23 mouse cellular contexts compared by ENCODE assay signal in genomic region chr19:4056727-4057126, GRCm38 (mm10). TPM values are rescaled to one million over a fixed set of nuclear protein-coding genes. Genes with fewer than 3 reads are reported as not detected.
DNase-seq lines count a peak whose midpoint lies in the region; ATAC-seq lines count a peak whose summit lies in the region.
"Had no signal": no experiment of that assay in that cellular context is flagged by ENCODE, and none has a peak within 500 bp of the region (broad histone marks: within the 10 kb centered on the region; RNA-seq: fewer than 3 reads in every experiment).

No protein-coding gene starts in this region.

- no peak overlapping the region for H3K27ac ChIP-seq in heart, embryonic 16.5 days (ENCODE audit: low read length)
- peak overlapping the region; percentile 46 for H3K27ac ChIP-seq in liver, embryonic 12.5 days
- 0 out of 2 replicates have a peak overlapping the region, but pooled peaks have one; percentile 1 for H3K27ac ChIP-seq in intestine, embryonic 15.5 days
- no peak overlapping the region for H3K27ac ChIP-seq in limb, embryonic 15.5 days
- H3K27ac ChIP-seq: hindbrain, embryonic 10.5 days; kidney, postnatal 0 days had no signal

- no peaks in the 10 kb centered on the region for H3K27me3 ChIP-seq in heart, embryonic 16.5 days (ENCODE audit: control insufficient read depth, insufficient read depth, low read length)
- H3K27me3 ChIP-seq in liver, embryonic 12.5 days (replicated peaks): no peaks in the 10 kb centered on the region
- no peaks in the 10 kb centered on the region for H3K27me3 ChIP-seq in intestine, embryonic 15.5 days (replicated peaks)
- no peaks in the 10 kb centered on the region for H3K27me3 ChIP-seq in limb, embryonic 15.5 days

- no peaks in the 10 kb centered on the region for H3K9me3 ChIP-seq in heart, embryonic 16.5 days (replicated peaks; ENCODE audit: control insufficient read depth, low read length)
- no peaks in the 10 kb centered on the region for H3K9me3 ChIP-seq in liver, embryonic 12.5 days (replicated peaks)
- no peaks in the 10 kb centered on the region for H3K9me3 ChIP-seq in intestine, embryonic 15.5 days
- no peaks in the 10 kb centered on the region for H3K9me3 ChIP-seq in limb, embryonic 15.5 days
- H3K9me3 ChIP-seq: hindbrain, embryonic 10.5 days; megakaryocyte, embryonic 14.5 days had no signal

- peaks cover 15% of the 10 kb centered on the region for H3K4me1 ChIP-seq in heart, embryonic 16.5 days (ENCODE audit: control insufficient read depth, insufficient read depth, low read length)
- H3K4me1 ChIP-seq in liver, embryonic 12.5 days: peaks cover 52% of the 10 kb centered on the region
- H3K4me1 ChIP-seq in intestine, embryonic 15.5 days (replicated peaks): peaks cover 10% of the 10 kb centered on the region
- H3K4me1 ChIP-seq in limb, embryonic 15.5 days: peaks cover 3% of the 10 kb centered on the region; the same call in 1 of the 2 replicates

- 42% methylated on average over 4 of the region's 4 CpGs for WGBS in heart, embryonic 16.5 days
- 52% methylated on average over 4 of the region's 4 CpGs for WGBS in liver, embryonic 12.5 days (ENCODE audit: insufficient replicate concordance)
- 45% methylated on average over 4 of the region's 4 CpGs for WGBS in intestine, embryonic 15.5 days
- WGBS in limb, embryonic 15.5 days: 45% methylated on average over 4 of the region's 4 CpGs

- no peak overlapping the region for H3K4me2 ChIP-seq in heart, embryonic 16.5 days (ENCODE audit: low read depth, low read length)
- no peak overlapping the region for H3K4me2 ChIP-seq in liver, embryonic 12.5 days
- no peak overlapping the region for H3K4me2 ChIP-seq in intestine, embryonic 15.5 days (replicated peaks)
- no peak overlapping the region for H3K4me2 ChIP-seq in limb, embryonic 15.5 days

- H3K9ac ChIP-seq in heart, embryonic 16.5 days (ENCODE audit: low read length): 0 out of 2 replicates have a peak overlapping the region, but pooled peaks have one; percentile 6
- H3K9ac ChIP-seq in liver, embryonic 12.5 days: no peak overlapping the region
- H3K9ac ChIP-seq in intestine, embryonic 15.5 days: no peak overlapping the region
- 0 out of 2 replicates have a peak overlapping the region, but pooled peaks have one; percentile 0 for H3K9ac ChIP-seq in limb, embryonic 15.5 days
- H3K9ac ChIP-seq: forebrain, postnatal 0 days had no signal

- H3K36me3 ChIP-seq in heart, embryonic 16.5 days (ENCODE audit: control insufficient read depth, insufficient read depth): no peaks in the 10 kb centered on the region
- 0 out of 2 replicates have a peak, but pooled peaks cover 2% of the 10 kb centered on the region for H3K36me3 ChIP-seq in liver, embryonic 12.5 days
- H3K36me3 ChIP-seq in intestine, embryonic 15.5 days: no peaks in the 10 kb centered on the region
- no peaks in the 10 kb centered on the region for H3K36me3 ChIP-seq in limb, embryonic 15.5 days
- H3K36me3 ChIP-seq: hindbrain, embryonic 10.5 days had no signal

- no peak overlapping the region for H3K4me3 ChIP-seq in heart, embryonic 16.5 days (ENCODE audit: low read length)
- no peak overlapping the region for H3K4me3 ChIP-seq in liver, embryonic 12.5 days
- H3K4me3 ChIP-seq in intestine, embryonic 15.5 days (replicated peaks): no peak overlapping the region
- no peak overlapping the region for H3K4me3 ChIP-seq in limb, embryonic 15.5 days
- H3K4me3 ChIP-seq: hindbrain, embryonic 10.5 days; megakaryocyte, embryonic 14.5 days had no signal

- DNase-seq in heart, adult 18-20 months: no peak
- DNase-seq in liver: no peak
- no peak for DNase-seq in embryo, embryonic 10.5 days (ENCODE audit: low spot score)
- DNase-seq in spleen, postnatal 4 days (ENCODE audit: low spot score in 2 of 2): no peak
- DNase-seq: cerebellum, adult 8-10 months; forebrain, postnatal 0 days; right cerebral cortex, postnatal 14 days had no signal

- ATAC-seq in heart, embryonic 16.5 days (replicated peaks; ENCODE audit: extremely low read depth, insufficient read depth, low FRiP score): no peak
- ATAC-seq in liver, embryonic 12.5 days: no peak
- ATAC-seq in intestine, embryonic 15.5 days: no peak
- no peak for ATAC-seq in limb, embryonic 15.5 days (ENCODE audit: insufficient number of reproducible peaks, low FRiP score, low TSS enrichment, low read depth)
- ATAC-seq: forebrain, postnatal 0 days; midbrain, embryonic 16.5 days had no signal

RNA-seq across cellular contexts. Expression of gene Gstp3, which starts 2.6 kb away (rescaled TPM):
- polyA plus RNA-seq in heart, embryonic 16.5 days (2015; fragmentation: Nextera tagmentation; extraction: Ambion mirVana): 0.51 and 0.80 TPM in 2 replicates
- not detected for total RNA-seq in heart, adult 18-20 months (2021)
- 15.0 and 18.5 TPM in 2 replicates for polyA plus RNA-seq in liver, embryonic 12.5 days (2016; fragmentation: Nextera tagmentation; extraction: Ambion mirVana)
- 6.9 and 9.2 TPM in 2 replicates for polyA plus RNA-seq in intestine, embryonic 15.5 days (2015; fragmentation: Nextera tagmentation; extraction: Ambion mirVana)
- polyA plus RNA-seq in limb, embryonic 15.5 days (2015; fragmentation: Nextera tagmentation; extraction: Ambion mirVana): 0.46 and 0.65 TPM in 2 replicates
- total RNA-seq: forebrain, postnatal 0 days; gastrocnemius, adult 8-10 months; layer of hippocampus, adult 8-10 months; left cerebral cortex, adult 18-20 months; MEL had no signal
- polyA plus RNA-seq: forebrain, postnatal 0 days; hindbrain, embryonic 10.5 days; kidney, postnatal 0 days; midbrain, embryonic 16.5 days; testis, adult 2 months had no signal

RNA-seq across cellular contexts. Expression of gene Gstp2, which starts 10.9 kb away (rescaled TPM):
- polyA plus RNA-seq in heart, embryonic 16.5 days (2015; fragmentation: Nextera tagmentation; extraction: Ambion mirVana): 8.0 and 18.4 TPM in 2 replicates
- total RNA-seq in heart, adult 18-20 months (2021): 100 to 1,000 TPM; 123 to 134 TPM
- 6.2 and 7.3 TPM in 2 replicates for polyA plus RNA-seq in liver, embryonic 12.5 days (2016; fragmentation: Nextera tagmentation; extraction: Ambion mirVana)
- 24.3 and 35.8 TPM in 2 replicates for polyA plus RNA-seq in intestine, embryonic 15.5 days (2015; fragmentation: Nextera tagmentation; extraction: Ambion mirVana)
- polyA plus RNA-seq in limb, embryonic 15.5 days (2015; fragmentation: Nextera tagmentation; extraction: Ambion mirVana): 1.4 and 2.3 TPM in 2 replicates

RNA-seq across cellular contexts. Expression of gene Gstp1, which starts 18.9 kb away (rescaled TPM):
- 378 and 420 TPM in 2 replicates for polyA plus RNA-seq in heart, embryonic 16.5 days (2015; fragmentation: Nextera tagmentation; extraction: Ambion mirVana)
- 100 to 1,000 TPM; 350 to 400 TPM for total RNA-seq in heart, adult 18-20 months (2021)
- 583 and 622 TPM in 2 replicates for polyA plus RNA-seq in liver, embryonic 12.5 days (2016; fragmentation: Nextera tagmentation; extraction: Ambion mirVana)
- polyA plus RNA-seq in intestine, embryonic 15.5 days (2015; fragmentation: Nextera tagmentation; extraction: Ambion mirVana): 973 and 1,014 TPM in 2 replicates
- 488 and 537 TPM in 2 replicates for polyA plus RNA-seq in limb, embryonic 15.5 days (2015; fragmentation: Nextera tagmentation; extraction: Ambion mirVana)

RNA-seq across cellular contexts. Expression of gene Cabp2, which starts 24.7 kb away (rescaled TPM):
- not detected in 2 replicates for polyA plus RNA-seq in heart, embryonic 16.5 days (2015; fragmentation: Nextera tagmentation; extraction: Ambion mirVana)
- total RNA-seq in heart, adult 18-20 months (2021): not detected
- 0.37 and 0.53 TPM in 2 replicates for polyA plus RNA-seq in liver, embryonic 12.5 days (2016; fragmentation: Nextera tagmentation; extraction: Ambion mirVana)
- 1.7 and 2.8 TPM in 2 replicates for polyA plus RNA-seq in intestine, embryonic 15.5 days (2015; fragmentation: Nextera tagmentation; extraction: Ambion mirVana)
- not detected in 2 replicates for polyA plus RNA-seq in limb, embryonic 15.5 days (2015; fragmentation: Nextera tagmentation; extraction: Ambion mirVana)
- total RNA-seq: forebrain, postnatal 0 days; gastrocnemius, adult 8-10 months; layer of hippocampus, adult 8-10 months; left cerebral cortex, adult 18-20 months; MEL had no signal
- polyA plus RNA-seq: embryonic facial prominence, embryonic 14.5 days; forebrain, postnatal 0 days; hindbrain, embryonic 10.5 days; limb, embryonic 11.5 days; lung, embryonic 16.5 days; midbrain, embryonic 16.5 days; testis, adult 2 months had no signal

RNA-seq across cellular contexts. Expression of gene Cdk2ap2, which starts 40.3 kb away (rescaled TPM):
- polyA plus RNA-seq in heart, embryonic 16.5 days (2015; fragmentation: Nextera tagmentation; extraction: Ambion mirVana): 86.0 and 86.2 TPM in 2 replicates
- 10 to 100 TPM; 34.5 to 37.8 TPM for total RNA-seq in heart, adult 18-20 months (2021)
- 93.2 and 101 TPM in 2 replicates for polyA plus RNA-seq in liver, embryonic 12.5 days (2016; fragmentation: Nextera tagmentation; extraction: Ambion mirVana)
- 127 and 147 TPM in 2 replicates for polyA plus RNA-seq in intestine, embryonic 15.5 days (2015; fragmentation: Nextera tagmentation; extraction: Ambion mirVana)
- polyA plus RNA-seq in limb, embryonic 15.5 days (2015; fragmentation: Nextera tagmentation; extraction: Ambion mirVana): 82.7 and 85.6 TPM in 2 replicates

Comparison
In these comparisons a context has a peak if more than half of its experiments do, and no peak if none do; other contexts are left out.
1. H3K27ac ChIP-seq: peak in liver, embryonic 12.5 days (single experiment) and intestine, embryonic 15.5 days (single experiment); none in heart, embryonic 16.5 days (single experiment) and limb, embryonic 15.5 days (single experiment).
2. H3K9ac ChIP-seq: peak in heart, embryonic 16.5 days (single experiment) and limb, embryonic 15.5 days (single experiment); none in liver, embryonic 12.5 days (single experiment) and intestine, embryonic 15.5 days (single experiment).